Mouse (Mus musculus): ENCODE measurements around the gene Gnb1.

The Gnb1 gene

DNA sequence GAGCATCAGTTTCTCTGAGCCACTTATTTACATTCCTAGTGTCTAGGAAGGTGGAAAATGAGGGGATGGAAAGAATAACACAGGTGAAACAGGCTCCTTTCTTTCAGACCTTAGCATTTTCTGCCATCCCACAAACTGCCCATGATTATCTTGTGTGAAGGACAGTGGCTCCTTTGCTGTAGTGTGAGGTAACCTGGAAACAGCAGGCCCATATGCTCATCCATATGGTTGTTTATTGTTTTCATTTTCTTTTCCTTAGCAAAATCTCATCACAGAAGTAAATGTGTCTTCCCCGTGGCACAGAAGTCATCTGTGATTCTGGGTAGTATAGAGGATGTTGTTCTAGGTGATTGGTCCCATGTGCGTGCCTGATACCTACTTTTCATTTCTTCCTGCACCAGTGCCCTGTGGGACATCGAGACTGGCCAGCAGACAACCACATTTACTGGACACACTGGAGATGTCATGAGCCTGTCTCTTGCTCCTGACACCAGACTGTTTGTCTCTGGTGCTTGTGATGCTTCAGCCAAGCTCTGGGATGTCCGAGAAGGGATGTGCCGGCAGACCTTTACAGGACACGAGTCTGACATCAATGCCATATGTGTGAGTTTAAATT is 61.9 kb downstream of the Gnb1 start:
- 81% methylated on average over 6 of the region's 6 CpGs for WGBS

DNA sequence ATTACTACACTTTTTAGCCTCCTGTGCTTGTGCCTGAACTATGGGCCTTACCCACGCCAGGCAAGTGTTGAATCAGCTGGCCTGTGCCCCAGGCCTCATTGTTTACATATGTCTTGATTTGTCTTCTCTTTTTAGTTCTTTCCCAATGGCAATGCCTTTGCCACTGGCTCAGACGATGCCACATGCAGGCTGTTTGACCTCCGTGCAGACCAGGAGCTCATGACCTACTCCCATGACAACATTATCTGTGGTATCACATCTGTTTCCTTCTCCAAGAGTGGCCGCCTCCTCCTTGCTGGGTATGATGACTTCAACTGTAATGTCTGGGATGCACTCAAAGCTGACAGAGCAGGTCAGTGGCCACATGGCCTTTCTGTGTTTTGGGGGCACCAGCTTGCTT is 63.7 kb downstream of the Gnb1 start:
- 74% methylated on average over 4 of the region's 4 CpGs for WGBS

DNA sequence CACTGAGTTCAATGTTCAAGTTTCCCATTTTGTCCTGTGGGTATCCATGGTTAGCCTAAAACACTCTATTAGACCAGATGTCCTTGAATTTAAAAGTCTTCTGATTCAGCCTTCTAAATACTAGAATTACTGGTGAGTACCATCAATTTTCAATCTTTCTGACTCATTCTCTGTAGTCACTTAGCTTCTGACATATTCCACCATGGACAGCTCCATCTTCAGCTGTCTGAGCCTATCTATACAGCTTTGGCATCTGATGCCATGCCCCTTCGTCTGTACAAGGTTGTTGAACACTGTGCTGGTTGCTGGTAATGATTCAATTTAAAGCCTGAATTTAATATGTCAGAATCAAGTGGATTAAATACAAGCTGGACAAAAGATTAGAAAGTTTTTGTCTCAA is 64.3 kb downstream of the Gnb1 start:
- WGBS: 50% methylated on average over 1 of the region's 1 CpGs

DNA sequence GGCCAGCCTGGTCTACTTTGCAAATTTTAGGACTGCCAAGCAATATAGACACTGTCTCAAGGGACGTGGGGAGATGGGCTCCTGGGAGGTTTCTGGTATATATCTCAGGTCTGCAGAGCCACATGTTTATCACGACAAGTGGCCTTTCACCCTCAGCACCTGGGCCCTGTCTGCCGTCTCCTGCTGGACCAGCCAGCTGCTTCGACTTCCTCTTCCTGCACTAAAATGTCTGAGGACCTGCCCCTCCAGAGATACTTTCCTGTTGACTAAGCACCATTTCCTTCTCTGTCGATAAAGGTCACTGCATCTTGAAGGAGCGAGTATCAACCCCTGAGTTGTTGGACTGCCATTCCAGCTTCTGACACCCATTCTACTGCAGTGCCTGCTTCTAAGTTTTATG is 68.3 kb downstream of the Gnb1 start:
- WGBS: 69% methylated on average over 6 of the region's 6 CpGs

DNA sequence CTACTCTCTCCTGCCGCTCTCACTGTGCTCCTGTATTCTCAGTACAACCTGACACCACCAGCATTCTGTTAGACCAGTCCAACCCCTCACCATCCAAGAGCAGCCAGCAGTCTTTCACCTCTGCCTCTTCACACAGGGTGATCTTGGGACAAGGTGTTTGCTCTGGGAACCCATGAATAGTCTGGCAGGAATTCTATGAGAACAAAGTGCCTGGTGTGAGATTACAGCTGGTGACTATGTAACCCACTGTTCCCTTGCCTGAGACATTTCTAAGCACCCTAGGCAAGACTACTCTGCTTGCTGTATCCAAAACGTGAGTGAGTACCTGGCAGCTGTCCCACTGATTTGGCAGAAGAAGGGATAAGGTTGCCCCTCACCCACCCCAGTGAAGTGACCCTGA is 69.8 kb downstream of the Gnb1 start:
- 40% methylated on average over 2 of the region's 2 CpGs for WGBS

DNA sequence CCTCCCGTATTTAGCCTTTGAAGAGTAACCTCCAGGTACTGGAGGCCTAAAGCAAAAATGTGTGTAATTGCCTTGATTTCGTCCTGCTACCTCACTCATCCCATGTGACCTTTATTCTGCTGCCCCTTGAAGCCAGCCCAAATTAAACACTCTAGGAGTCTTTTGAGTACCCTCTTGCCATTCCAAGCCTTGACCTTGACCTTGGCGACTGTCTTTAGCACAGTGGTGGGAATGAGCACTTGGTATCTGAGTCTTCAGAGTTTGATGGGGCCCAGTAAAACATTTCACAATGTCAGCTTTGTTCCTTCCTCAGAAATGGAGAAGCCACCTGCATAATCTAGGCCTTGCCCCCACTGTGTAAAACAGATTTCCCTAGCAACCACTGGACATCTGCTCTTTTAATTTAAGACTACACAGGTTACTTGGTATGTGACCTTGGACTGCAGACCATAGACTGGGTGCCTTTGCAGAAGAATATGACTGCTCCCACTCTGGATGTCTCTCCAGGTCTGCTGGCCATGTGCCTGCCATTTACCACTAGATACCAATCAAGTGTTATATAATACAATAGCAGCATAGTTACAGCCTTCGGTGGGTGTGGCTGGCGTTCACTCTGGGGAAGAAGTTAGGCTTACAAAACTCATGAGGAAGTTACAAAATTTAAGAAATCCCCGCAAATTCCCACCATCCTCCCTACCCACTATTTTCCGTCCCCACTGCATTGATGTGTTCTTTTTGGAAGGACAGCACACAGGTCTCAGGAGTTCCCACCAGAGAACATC is 70.7 kb downstream of the Gnb1 start, which contains the start of gene Nadk:
Gene Nadk, plus strand, starts transcription at position 718 of the 782 bp plus-strand sequence.
- WGBS: 48% methylated on average over 7 of the region's 7 CpGs

DNA sequence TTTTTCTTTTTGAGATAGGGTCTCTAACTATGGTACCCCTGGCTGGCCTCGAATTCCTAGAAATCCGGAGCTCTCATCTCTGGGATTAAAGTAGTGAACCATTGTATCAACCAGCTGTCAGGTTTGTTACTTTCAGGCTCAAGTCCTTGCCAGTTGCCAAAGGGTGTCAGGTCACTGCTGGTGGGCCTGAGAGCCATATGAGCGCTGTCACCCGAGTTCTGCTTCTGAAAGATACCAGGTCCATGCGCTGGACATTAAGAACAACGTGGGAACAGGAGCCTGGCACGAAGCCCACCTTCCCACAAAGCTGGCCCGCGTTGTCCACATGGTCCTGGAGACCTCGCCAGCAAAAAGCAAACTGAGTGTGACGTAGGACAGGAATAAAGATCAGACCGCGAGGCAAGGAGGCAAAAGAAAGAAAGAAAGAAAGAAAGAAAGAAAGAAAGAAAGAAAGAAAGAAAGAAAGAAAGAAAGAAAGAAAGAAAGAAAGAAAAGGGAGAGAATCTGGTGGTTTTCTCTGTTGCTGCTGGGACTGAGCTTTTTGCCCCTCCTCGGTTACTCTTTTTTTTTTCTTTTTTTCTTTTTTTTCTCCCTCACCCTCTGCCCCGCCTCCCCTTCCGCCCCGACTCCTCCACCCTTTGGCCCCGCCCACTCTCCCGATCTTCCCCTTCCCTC is 71.7 kb downstream of the Gnb1 start:
- 1% methylated on average over 19 of the region's 19 CpGs for WGBS

DNA sequence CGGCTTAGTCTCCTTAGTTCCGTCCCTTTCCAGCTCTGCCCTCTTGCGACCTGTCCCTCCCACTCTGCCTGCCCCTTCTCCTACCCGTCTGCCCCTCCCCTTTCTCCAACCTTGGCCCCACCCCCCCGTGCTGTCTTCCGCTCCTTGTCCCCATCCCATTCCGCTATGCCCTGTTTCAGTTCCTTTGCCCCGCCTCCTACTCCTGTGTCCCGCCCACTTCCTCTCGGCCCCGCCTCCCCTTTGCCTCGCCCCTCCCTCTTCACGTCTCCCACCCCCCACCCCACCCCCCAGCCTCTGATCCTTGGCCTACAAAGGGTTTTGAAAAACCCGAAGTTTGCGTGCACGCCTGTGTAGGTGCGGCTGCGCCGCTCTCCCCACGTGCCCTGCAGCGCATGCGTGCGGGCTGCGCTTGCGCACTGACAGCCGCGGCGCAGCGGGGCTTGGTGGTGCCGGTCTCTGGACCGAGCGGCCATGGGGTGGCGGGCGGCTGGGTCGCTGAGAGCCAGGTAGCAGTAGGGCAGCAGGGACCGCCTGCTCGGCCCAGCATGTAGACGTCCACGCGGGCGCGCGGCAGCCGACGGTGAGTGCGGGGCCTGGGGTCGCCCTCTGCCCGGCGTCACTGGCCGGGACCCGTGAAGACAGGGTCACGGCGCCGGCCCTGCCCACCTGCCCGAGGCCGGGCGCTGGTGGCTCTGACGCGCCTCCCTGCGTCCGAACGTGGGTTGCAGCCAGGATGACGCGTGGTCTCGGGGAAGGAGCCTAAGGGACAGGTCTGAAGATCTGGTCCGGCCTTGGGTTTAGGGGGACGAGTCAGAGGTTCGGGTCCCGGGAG is 72.5 kb downstream of the Gnb1 start:
- WGBS: 1% methylated on average over 68 of the region's 69 CpGs

DNA sequence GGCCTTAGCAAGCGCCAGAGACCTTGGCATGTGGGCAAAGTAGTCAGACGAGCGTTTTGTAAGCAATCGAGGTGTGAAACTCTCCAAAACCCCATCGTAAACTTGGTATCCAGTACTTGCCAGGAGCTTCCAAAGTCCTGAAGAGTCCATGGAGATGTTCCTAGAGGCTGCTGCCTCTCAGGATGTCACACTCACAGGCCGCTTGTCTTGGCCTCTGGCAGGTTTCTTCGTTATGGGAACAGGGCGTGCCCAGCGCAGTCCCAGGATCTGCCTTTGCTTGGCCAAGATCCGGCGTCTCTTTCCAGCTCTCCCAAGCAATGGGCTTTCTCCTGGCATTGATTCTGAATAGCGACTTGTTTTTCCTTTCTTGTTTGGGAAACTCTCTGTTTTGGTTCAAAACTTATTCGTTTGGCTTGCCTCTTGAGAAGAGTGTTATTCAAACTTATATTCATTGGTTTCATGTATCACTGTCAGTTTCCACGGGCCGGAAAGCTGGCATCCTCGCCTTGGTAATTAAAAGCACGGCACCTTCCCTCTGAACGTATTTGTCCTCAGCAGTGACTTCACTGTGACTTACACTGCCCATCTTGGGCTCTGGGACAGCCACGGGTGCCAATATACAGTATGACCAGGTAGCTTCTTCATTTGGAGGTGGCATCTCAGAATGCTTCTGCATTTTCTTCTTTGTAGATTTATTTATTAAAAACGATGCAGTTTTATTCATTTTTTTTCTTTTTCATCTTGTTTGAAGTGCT is 73.3 kb downstream of the Gnb1 start:
- WGBS: 7% methylated on average over 20 of the region's 20 CpGs

DNA sequence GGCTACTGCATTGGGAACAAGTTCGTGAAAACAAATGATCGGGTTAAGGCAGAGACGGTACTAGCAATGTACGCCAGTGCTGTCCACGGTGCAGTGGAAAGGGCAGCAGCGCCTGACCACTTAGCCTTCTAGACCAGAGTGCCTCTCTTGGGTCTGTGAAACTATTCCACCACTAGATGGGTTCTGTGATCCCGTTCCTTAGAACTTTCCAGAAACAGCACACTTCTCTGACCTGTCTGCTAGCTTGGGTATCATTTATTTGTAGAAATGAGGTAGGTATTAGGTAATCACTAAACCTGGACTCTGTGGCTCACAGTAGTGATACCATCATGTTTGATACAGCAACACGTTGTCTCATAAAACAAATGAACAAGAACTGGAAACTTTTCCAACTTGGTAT is 75.4 kb downstream of the Gnb1 start:
- WGBS: 76% methylated on average over 8 of the region's 8 CpGs

DNA sequence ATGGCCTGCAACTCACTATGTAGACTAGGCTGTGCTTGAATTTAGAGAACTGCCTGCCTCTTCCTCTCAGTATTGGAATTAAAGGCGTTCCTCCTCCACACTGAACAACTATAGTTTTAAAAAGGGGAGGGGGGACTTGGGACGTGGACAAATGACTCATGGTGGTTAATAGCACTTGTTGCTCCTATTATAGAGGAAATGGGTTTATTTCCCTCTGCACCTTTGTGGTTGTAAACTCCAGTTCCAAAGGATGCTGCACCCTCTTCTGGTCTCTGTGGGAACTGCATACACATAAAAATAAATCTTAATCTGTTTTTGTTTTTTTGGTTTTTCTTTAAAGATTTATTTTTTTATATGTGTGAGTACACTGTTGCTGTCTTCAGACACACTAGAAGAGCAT is 77.0 kb downstream of the Gnb1 start:
- WGBS: 30% methylated on average over 2 of the region's 2 CpGs

DNA sequence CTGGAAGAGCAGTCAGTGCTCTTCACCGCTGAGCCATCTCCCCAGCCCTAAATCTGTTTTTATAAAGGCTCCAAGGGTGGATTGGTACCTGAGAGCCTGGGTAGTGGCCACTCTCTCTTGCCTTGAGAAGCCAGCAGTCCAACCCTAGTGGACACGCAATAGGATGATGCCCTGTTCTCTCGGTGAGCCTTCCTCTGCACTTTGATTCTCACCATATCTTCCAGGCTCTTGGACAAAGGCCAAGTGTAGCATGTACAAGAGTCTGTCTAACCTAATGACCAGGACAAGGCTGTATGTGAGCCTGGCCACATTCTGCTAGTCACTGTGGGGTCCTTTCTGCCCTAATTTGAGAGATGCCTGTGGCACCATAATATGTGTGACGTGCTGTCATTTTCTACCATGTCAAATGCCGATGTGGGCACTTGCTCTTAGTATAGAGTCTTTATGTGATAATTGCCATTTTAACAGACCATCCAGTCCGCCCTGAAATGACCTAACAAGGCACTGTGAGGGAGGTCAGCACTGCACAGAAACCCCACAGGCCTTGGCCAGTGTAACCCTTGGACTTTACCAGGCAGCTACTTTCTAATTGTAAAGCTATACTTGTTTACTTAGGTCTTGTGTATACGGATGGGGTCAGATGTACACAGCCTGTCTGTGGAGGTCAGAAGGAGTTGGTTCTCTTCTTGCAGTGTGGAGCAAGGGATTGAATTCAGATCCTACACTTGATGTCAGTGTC is 77.6 kb downstream of the Gnb1 start:
- WGBS: 92% methylated on average over 7 of the region's 7 CpGs

DNA sequence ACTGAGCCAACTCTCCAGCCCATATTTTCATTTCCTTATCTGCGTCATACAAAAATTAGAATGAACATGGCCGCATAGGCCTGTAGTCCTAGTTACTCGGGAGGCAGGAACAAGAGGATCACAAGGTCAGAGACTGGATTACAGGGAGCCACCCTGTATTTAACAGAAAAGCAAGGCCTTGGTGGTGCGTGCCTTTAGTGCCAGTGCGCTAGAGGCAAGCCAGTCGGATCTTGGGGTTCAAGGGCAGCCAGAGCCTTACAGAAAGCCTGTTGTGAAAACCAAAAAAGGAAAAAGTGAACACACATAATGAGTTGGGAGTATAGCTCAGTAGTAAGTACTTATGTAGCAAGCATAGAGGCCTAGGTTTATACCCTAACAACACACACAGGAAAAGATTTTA is 78.7 kb downstream of the Gnb1 start:
- WGBS: 90% methylated on average over 6 of the region's 6 CpGs

DNA sequence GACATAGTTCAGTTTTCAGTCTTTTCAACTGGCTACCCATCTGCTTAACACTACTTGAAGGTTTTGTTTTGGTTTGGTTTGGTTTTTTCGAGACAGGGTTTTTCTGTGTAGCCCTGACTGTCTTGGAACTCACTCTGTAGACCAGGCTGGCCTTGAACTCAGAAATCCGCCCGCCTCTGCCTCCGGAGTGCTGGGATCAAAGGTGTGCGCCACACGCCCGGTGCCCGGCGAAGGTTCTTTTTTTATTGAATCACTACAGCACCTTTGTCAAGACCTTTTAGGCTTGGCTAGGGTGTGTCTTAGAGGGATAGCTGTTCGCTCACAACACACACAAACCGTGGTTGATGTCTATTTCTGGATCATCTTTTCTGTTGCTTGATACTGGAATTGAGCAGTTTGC is 79.2 kb downstream of the Gnb1 start:
- 91% methylated on average over 11 of the region's 11 CpGs for WGBS

DNA sequence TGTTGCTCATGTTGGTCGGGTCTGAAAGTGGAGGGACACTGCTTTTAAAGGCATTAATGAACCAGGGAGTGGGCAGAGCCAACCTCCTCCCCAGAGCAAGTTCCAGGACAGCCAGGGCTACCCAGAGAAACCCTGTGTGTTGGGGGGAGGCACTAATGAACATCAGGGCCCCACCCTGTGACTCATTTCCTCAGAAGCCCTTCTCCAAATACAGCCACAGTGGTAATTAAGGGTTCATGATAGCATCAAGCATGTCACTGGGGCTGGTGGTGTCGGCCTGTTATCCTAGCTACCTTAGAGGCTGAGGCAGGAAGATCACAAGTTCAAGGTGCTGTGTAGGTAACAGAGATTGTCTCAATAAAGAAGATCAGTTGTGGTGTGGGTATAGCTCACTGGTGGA is 80.3 kb downstream of the Gnb1 start:
- WGBS: 67% methylated on average over 2 of the region's 2 CpGs

DNA sequence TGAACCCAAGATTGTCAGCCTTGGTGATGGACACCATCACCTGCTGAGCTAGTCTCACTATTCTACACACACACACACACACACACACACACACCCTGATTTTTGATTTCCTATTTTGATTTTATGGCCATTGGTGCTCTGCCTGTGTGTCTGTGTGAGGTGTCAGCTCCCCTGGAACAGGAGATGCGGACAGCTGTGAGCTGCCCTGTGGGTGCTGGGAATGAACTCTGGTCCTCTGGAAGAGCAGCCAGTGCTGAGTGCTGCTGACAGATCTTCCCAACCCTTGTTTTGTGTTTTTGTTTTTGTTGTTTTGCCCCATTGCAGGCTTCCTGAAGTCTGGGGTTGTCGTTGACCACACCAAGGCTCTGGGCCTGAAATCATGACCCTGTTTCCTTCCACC is 82.0 kb downstream of the Gnb1 start:
- 81% methylated on average over 2 of the region's 2 CpGs for WGBS

DNA sequence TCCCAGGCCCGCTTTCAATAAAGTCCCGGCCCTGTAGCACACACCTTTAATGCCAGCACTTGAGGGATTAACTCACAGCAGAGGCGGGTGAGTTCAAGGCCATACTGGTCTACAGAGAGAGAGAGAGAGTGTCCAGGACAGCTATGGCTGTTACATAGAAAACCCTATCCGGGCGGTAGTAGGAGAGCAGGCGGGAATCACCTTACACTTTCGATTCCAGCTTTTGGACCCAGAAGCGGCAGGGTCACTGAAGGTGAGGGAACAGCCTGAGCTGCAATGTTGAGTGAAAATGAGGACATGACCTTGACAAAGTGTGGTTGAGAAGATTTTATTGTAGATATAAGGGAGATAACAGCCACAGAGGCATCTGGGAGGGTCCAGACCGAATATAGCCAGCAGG is 82.7 kb downstream of the Gnb1 start:
- 96% methylated on average over 9 of the region's 9 CpGs for WGBS

DNA sequence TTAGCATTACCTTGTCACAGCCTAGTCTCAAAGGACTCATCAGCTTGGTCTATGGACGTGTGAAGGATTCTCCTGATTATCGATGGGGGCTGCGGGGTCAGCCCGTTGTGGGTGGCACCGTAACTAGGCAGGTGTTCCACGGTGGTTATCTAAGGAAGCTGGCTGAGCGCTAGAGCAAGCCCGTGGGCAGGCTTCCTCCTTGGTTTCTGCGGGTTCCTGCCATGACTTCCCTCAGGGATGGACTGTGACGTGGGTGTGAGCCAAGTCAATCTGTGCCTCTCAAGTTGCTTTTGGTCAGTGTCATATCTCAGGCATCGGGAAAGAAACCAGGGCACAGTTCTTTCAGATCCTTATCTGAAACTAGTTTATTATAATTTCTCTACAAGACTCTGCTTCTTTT is 83.8 kb downstream of the Gnb1 start:
- 63% methylated on average over 11 of the region's 11 CpGs for WGBS

DNA sequence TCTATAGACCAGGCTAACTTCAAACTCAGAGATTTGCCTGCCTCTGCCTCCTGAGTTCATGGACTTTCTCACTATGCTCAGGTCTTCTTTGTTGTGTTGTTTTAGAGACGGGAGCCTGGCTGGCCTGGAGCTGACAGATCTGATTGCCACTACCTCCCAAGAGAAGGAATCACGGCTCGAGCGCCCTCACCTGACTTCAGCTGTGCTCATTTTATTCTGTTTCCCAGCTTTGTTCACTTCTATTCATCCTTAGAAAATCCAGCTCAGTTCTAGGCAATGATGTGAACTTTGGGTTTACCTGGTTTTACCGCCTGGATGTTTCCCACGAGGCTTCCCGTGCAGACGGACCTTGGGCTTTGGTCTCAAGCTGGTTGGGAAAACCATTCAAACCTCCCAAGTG is 84.4 kb downstream of the Gnb1 start:
- WGBS: 87% methylated on average over 8 of the region's 8 CpGs

DNA sequence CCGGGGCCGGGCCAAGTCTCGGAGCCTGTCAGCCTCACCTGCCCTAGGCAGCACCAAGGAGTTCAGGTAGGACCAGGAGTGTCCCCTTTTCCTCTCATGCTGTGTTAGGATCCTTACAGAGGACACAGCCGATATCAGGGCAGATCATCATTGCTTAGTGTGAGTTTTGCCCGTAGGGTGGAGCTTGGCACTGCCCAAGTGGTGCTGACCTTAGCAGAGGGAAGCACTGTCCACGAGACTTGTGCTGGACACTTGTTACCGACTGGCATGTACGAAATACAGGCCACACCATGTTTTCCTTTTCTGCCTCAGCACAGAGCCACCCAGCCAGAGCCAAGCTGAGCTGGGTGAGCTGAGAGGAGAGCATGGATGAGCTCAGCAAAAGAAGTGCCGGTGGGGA is 86.0 kb downstream of the Gnb1 start:
- 81% methylated on average over 9 of the region's 9 CpGs for WGBS

DNA sequence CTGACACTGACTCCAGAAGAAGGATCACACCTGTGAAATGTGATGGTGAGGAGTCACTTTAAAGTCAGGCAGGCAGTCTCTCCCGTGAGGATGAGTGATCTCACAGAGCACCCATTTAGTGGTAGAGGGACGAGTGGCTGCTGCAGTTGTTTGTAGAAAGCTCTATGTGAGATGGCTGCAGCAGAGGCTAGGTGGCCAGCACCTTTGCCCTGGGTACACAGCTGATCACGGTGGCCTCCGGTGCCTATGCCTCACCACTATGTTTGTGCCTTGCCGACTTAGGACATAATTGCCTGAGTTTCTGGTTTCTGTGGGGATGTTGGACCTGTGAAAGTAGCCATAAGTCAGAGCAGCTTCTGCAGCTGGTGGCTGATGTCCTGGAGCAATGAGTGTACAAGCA is 86.6 kb downstream of the Gnb1 start:
- 86% methylated on average over 5 of the region's 5 CpGs for WGBS

All from cerebral cortex, adult 2 months (tissue).